Mouse (Mus musculus): ENCODE measurements at regions not wholly inside any gene's neighbourhood (a gene's known extent, or its start where the extent isn't known, plus 50 kb on each side); places are given as distances from the start of the nearest gene placed in this dataset.
"Not testable (repeated sequence)": the region's sequence is repeated elsewhere in the genome, so short reads cannot be mapped to it uniquely, and the experiment has no call there.

GRCm38 (mm10) chr2:147963284-147963683, 83.5 kb downstream of the Foxa2 start:
- not testable (repeated sequence) for TF ChIP-seq CTCF (IDR thresholded peaks at IDR 0.05; ENCODE audit: borderline replicate concordance, control insufficient read depth, extremely low read depth, insufficient read depth, low read length, poor library complexity); POLR2A (IDR thresholded peaks at IDR 0.05; ENCODE audit: control insufficient read depth, extremely low read depth, insufficient read depth, low read length, poor library complexity)
